19 mouse cellular contexts compared by ENCODE assay signal in the genomic region with DNA sequence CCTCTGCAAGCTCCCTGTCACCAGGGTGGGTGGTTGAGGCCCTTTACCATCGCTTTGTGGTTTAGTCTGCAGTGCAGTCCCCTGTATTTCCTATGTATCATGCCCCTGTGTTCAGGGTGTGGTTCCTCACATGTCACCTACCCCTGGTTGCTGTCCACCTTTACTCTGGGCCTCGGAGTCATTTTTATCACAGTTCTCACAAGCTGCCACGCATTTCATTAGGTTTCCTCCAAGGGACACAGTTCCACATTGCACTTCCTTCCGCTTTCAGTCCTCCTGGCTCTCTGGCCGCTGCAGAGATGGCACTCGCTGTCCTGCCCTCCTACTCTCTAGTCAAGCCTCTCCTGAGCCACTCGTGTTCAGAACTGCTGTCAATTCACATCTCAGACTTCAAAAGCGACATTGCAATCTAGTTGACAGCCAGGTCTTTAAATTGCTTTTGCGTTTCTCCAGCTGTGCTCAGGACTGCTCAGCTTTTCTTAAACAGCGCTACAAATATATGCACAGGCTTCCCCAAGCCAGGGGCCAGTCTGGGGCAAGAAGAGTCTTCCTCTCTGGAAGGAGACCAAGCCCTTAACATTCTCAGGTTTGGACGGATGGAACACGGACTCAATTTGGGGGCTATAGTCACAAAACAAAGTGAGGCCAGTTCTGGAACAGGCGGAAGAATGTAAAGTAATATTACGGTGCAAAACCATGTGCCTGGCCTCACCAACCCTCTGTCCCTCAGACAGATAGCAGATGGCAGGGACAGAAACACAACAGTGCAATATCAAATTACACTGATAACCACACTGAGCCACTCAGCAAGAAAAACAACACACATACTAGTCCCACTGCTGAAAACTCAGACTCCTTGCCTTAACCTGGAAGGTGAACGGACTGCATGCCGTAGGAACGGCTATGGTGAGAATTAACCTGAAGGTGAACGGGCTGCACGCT. TPM values are rescaled to one million over a fixed set of nuclear protein-coding genes. Genes with fewer than 3 reads are reported as not detected.
DNase-seq lines count a peak whose midpoint lies in the region; TF ChIP-seq lines count a peak whose summit lies in the region.
"Had no signal": no experiment of that assay in that cellular context is flagged by ENCODE, and none has a peak within 500 bp of the region (broad histone marks: within the 10 kb centered on the region; RNA-seq: fewer than 3 reads in every experiment).

No protein-coding gene starts in this region.

- H3K9me3 ChIP-seq in heart, embryonic 10.5 days, result no peaks in the 10 kb centered on the region
- H3K9me3 ChIP-seq: embryonic facial prominence, embryonic 15.5 days; forebrain, embryonic 10.5 days; hindbrain, embryonic 10.5 days had no signal

- intact Hi-C loops in heart, postnatal 36 days (cut with DNase I), result no loop called here

- H3K27ac ChIP-seq in heart, embryonic 10.5 days, result 0 out of 2 replicates have a peak overlapping the region, but pooled peaks have one; percentile 6
- peak overlapping the region; percentile 41 for H3K27ac ChIP-seq in spleen, adult 2 months (ENCODE audit: insufficient read depth, low read length)
- peak overlapping the region; percentile 19; the same call in 1 of the 2 replicates for H3K27ac ChIP-seq in macrophage
- H3K27ac ChIP-seq: embryonic facial prominence, embryonic 15.5 days; forebrain, embryonic 10.5 days; hindbrain, embryonic 10.5 days; liver, embryonic 14.5 days had no signal

- no peak for TF ChIP-seq POLR2A in spleen, adult 2 months (IDR thresholded peaks at IDR 0.05; ENCODE audit: low read depth, low read length)

- WGBS in heart, embryonic 10.5 days, result 65% methylated on average over 19 of the region's 19 CpGs
- 78% methylated on average over 19 of the region's 19 CpGs for WGBS in spleen, adult 2 months
- WGBS in macrophage (ENCODE audit: missing documents), result 77% methylated on average over 19 of the region's 19 CpGs

- no peak for TF ChIP-seq CTCF in spleen, adult 2 months (IDR thresholded peaks at IDR 0.05; ENCODE audit: extremely low read depth, insufficient read depth, insufficient read length, insufficient replicate concordance)

- H3K79me2 ChIP-seq in macrophage (ENCODE audit: inconsistent target), result no peaks in the 10 kb centered on the region

- H3K4me3 ChIP-seq in heart, embryonic 10.5 days, result no peak overlapping the region
- no peak overlapping the region for H3K4me3 ChIP-seq in spleen, adult 2 months (ENCODE audit: extremely low read depth, insufficient read depth, insufficient read length)
- H3K4me3 ChIP-seq in macrophage (ENCODE audit: inconsistent target), result no peak overlapping the region
- H3K4me3 ChIP-seq: embryonic facial prominence, embryonic 15.5 days; forebrain, embryonic 10.5 days; hindbrain, embryonic 10.5 days had no signal

- DNase-seq in heart, embryonic 10.5 days (ENCODE audit: low spot score), result no peak
- DNase-seq in heart, postnatal 36 days, result no peak
- peak in 1 of 2 experiments; percentile 20 for DNase-seq in spleen, adult 2 months (ENCODE audit: low read depth in 1 of 2, low spot score in 2 of 2)
- no peak for DNase-seq in spleen, adult 12 weeks (ENCODE audit: low spot score)
- DNase-seq in adrenal gland, postnatal 4 days (ENCODE audit: low spot score in 2 of 2), result no peak
- no peak for DNase-seq in frontal cortex, adult 2 months (ENCODE audit: extremely low spot score in 1 of 2, low spot score in 1 of 2)
- no peak for DNase-seq in thymus, postnatal 0 days (ENCODE audit: low spot score)
- DNase-seq: adrenal gland, postnatal 36 days; cerebellum, postnatal 14 days; embryo, embryonic 11 days; kidney, adult 8-10 months; kidney, postnatal 4 days; right cerebral cortex, postnatal 14 days had no signal

- H3K36me3 ChIP-seq in heart, embryonic 10.5 days, result peaks cover 85% of the 10 kb centered on the region
- H3K36me3 ChIP-seq in spleen, adult 2 months (ENCODE audit: control insufficient read depth, insufficient read depth, low read length), result peaks cover 13% of the 10 kb centered on the region
- peaks cover 46% of the 10 kb centered on the region for H3K36me3 ChIP-seq in macrophage (ENCODE audit: inconsistent target)

- H3K4me1 ChIP-seq in heart, embryonic 10.5 days, result peaks cover 15% of the 10 kb centered on the region
- peaks cover 34% of the 10 kb centered on the region for H3K4me1 ChIP-seq in spleen, adult 2 months (ENCODE audit: control insufficient read depth, insufficient read depth, insufficient read length)
- H3K4me1 ChIP-seq: forebrain, embryonic 10.5 days; hindbrain, embryonic 10.5 days had no signal

- no peaks in the 10 kb centered on the region for H3K27me3 ChIP-seq in heart, embryonic 10.5 days (ENCODE audit: insufficient read depth, poor library complexity, severe bottlenecking)
- H3K27me3 ChIP-seq in spleen, adult 2 months (ENCODE audit: control insufficient read depth, insufficient read depth, low read length), result no peaks in the 10 kb centered on the region
- H3K27me3 ChIP-seq: embryonic facial prominence, embryonic 15.5 days had no signal

RNA-seq across cellular contexts. Expression of gene Clec2l, which starts 51.4 kb away (rescaled TPM):
- 0.50 and 1.5 TPM in 2 replicates for polyA plus RNA-seq in heart, embryonic 10.5 days (2016; fragmentation: Nextera tagmentation; extraction: Ambion mirVana)
- total RNA-seq in heart, postnatal 36 days (2021), result 1 to 10 TPM; 1.5 to 1.7 TPM
- 2.0 and 2.9 TPM in 2 replicates for polyA plus RNA-seq in spleen, adult 2 months (2012; rRNA removed)
- not detected for total RNA-seq in macrophage (2018; cell fraction: chromatin; rRNA removed)
- under 1 TPM in 1 of 26 experiments, not detected in 25; 0.11 TPM for total RNA-seq in macrophage (2018; cell fraction: cytosol; rRNA removed)
- under 1 TPM in 1 of 26 experiments, not detected in 25; 0.50 TPM for total RNA-seq in macrophage (2018; cell fraction: nucleus; rRNA removed)
- not detected in 3 replicates for polyA plus RNA-seq in macrophage (2018)
- total RNA-seq in adrenal gland, postnatal 4 days (2021), result 1 to 10 TPM; 6.0 to 7.0 TPM
- 103 and 109 TPM in 2 replicates for polyA plus RNA-seq in frontal cortex, adult 2 months (2012; rRNA removed)
- polyA plus RNA-seq in thymus, postnatal 0 days (2015; fragmentation: Nextera tagmentation; extraction: Ambion mirVana), result 0.27 and 0.31 TPM in 2 replicates
- total RNA-seq: megakaryocyte-erythroid progenitor cell, adult 5-6 weeks had no signal

Comparison
In these comparisons a context has a peak if more than half of its experiments do, and no peak if none do; other contexts are left out.
1. RNA of gene Clec2l, which starts 51.4 kb away (polyA plus RNA-seq): 103 to 109 TPM in frontal cortex, adult 2 months; 2.0 to 2.9 TPM in spleen, adult 2 months, 0.50 to 1.5 TPM in heart, embryonic 10.5 days, 0.27 to 0.31 TPM in thymus, postnatal 0 days and not detected in macrophage; every median in the first group is over 10 times any median in the second.
2. Peak in every context shown above with its lines, with median percentiles within 50 percentile points of each other: H3K27ac ChIP-seq.